ENCODE assay signal across 36 mouse cellular contexts in genomic region chr6:41630791-41631190, GRCm38 (mm10). TPM values are rescaled to one million over a fixed set of nuclear protein-coding genes. Genes with fewer than 3 reads are reported as not detected.
DNase-seq lines count a peak whose midpoint lies in the region; ATAC-seq and TF ChIP-seq lines count a peak whose summit lies in the region.
"Had no signal": no experiment of that assay in that cellular context is flagged by ENCODE, and none has a peak within 500 bp of the region (broad histone marks: within the 10 kb centered on the region; RNA-seq: fewer than 3 reads in every experiment).

No protein-coding gene starts in this region.

- no peaks in the 10 kb centered on the region for H3K4me1 ChIP-seq in hindbrain, postnatal 0 days (ENCODE audit: insufficient read depth, low read length)
- no peaks in the 10 kb centered on the region for H3K4me1 ChIP-seq in hindbrain, embryonic 16.5 days (ENCODE audit: control insufficient read depth, insufficient read depth, low read depth, low read length)
- H3K4me1 ChIP-seq in liver, embryonic 14.5 days (replicated peaks; ENCODE audit: control insufficient read depth in 2 of 2, insufficient read depth in 2 of 2, low read length in 1 of 2): no peaks in the 10 kb centered on the region
- H3K4me1 ChIP-seq in midbrain, postnatal 0 days (ENCODE audit: insufficient read depth, low read length): no peaks in the 10 kb centered on the region
- no peaks in the 10 kb centered on the region for H3K4me1 ChIP-seq in midbrain, embryonic 15.5 days
- H3K4me1 ChIP-seq in forebrain, embryonic 14.5 days (ENCODE audit: control insufficient read depth, insufficient read depth, low read length): no peaks in the 10 kb centered on the region
- H3K4me1 ChIP-seq: forebrain, embryonic 15.5 days; heart, embryonic 13.5 days; liver, embryonic 15.5 days; neural tube, embryonic 13.5 days had no signal

- WGBS in hindbrain, postnatal 0 days: 74% methylated on average over 2 of the region's 2 CpGs
- 79% methylated on average over 2 of the region's 2 CpGs for WGBS in hindbrain, embryonic 16.5 days
- WGBS in liver, embryonic 14.5 days (ENCODE audit: insufficient replicate concordance): 41% methylated on average over 2 of the region's 2 CpGs
- WGBS in midbrain, postnatal 0 days: 74% methylated on average over 2 of the region's 2 CpGs
- WGBS in midbrain, embryonic 15.5 days: 76% methylated on average over 2 of the region's 2 CpGs
- WGBS in forebrain, embryonic 14.5 days: 76% methylated on average over 2 of the region's 2 CpGs

- no peak overlapping the region for H3K4me2 ChIP-seq in hindbrain, postnatal 0 days (ENCODE audit: low read depth, low read length)
- no peak overlapping the region for H3K4me2 ChIP-seq in hindbrain, embryonic 16.5 days (ENCODE audit: low read length)
- H3K4me2 ChIP-seq in liver, embryonic 14.5 days (ENCODE audit: low read depth): no peak overlapping the region
- H3K4me2 ChIP-seq in midbrain, postnatal 0 days (ENCODE audit: low read depth, low read length, poor library complexity, severe bottlenecking): no peak overlapping the region
- H3K4me2 ChIP-seq in midbrain, embryonic 15.5 days: no peak overlapping the region
- no peak overlapping the region for H3K4me2 ChIP-seq in forebrain, embryonic 14.5 days (ENCODE audit: low read length)
- H3K4me2 ChIP-seq: forebrain, embryonic 15.5 days; heart, embryonic 13.5 days; hindbrain, embryonic 14.5 days; liver, embryonic 15.5 days; neural tube, embryonic 13.5 days had no signal

- H3K9me3 ChIP-seq in hindbrain, postnatal 0 days (ENCODE audit: low read length): no peaks in the 10 kb centered on the region
- H3K9me3 ChIP-seq in hindbrain, embryonic 16.5 days (ENCODE audit: control insufficient read depth, low read length): no peaks in the 10 kb centered on the region
- H3K9me3 ChIP-seq in liver, embryonic 14.5 days (ENCODE audit: control insufficient read depth, low read length): no peaks in the 10 kb centered on the region
- no peaks in the 10 kb centered on the region for H3K9me3 ChIP-seq in midbrain, postnatal 0 days (ENCODE audit: low read length)
- no peaks in the 10 kb centered on the region for H3K9me3 ChIP-seq in midbrain, embryonic 15.5 days
- H3K9me3 ChIP-seq in forebrain, embryonic 14.5 days (replicated peaks; ENCODE audit: control insufficient read depth, low read length): no peaks in the 10 kb centered on the region
- H3K9me3 ChIP-seq: forebrain, embryonic 15.5 days; heart, embryonic 13.5 days; liver, embryonic 15.5 days; neural tube, embryonic 13.5 days had no signal

- H3K27me3 ChIP-seq in hindbrain, postnatal 0 days (ENCODE audit: insufficient read depth, low read length): no peaks in the 10 kb centered on the region
- H3K27me3 ChIP-seq in hindbrain, embryonic 16.5 days (replicated peaks; ENCODE audit: control insufficient read depth, insufficient read depth, low read length): no peaks in the 10 kb centered on the region
- H3K27me3 ChIP-seq in liver, embryonic 14.5 days (ENCODE audit: control insufficient read depth, insufficient read depth, low read length): no peaks in the 10 kb centered on the region
- no peaks in the 10 kb centered on the region for H3K27me3 ChIP-seq in midbrain, postnatal 0 days (ENCODE audit: insufficient read depth, low read length)
- H3K27me3 ChIP-seq in midbrain, embryonic 15.5 days (replicated peaks): no peaks in the 10 kb centered on the region
- H3K27me3 ChIP-seq in forebrain, embryonic 14.5 days (replicated peaks; ENCODE audit: control insufficient read depth, insufficient read depth, low read length): no peaks in the 10 kb centered on the region
- H3K27me3 ChIP-seq: forebrain, embryonic 15.5 days; heart, embryonic 13.5 days; liver, embryonic 15.5 days; neural tube, embryonic 13.5 days had no signal

- peak; percentile 41 for TF ChIP-seq CTCF in hindbrain, postnatal 0 days (IDR thresholded peaks at IDR 0.05; ENCODE audit: low read depth)
- TF ChIP-seq CTCF in liver, embryonic 14.5 days (IDR thresholded peaks at IDR 0.05; ENCODE audit: low read depth): peak; percentile 18; the same call in 1 of the 2 replicates
- TF ChIP-seq CTCF in midbrain, postnatal 0 days (IDR thresholded peaks at IDR 0.05): peak; percentile 60

- no peak for TF ChIP-seq EP300 in liver, embryonic 14.5 days (IDR thresholded peaks at IDR 0.05; ENCODE audit: low read depth)

- H3K4me3 ChIP-seq in hindbrain, postnatal 0 days (ENCODE audit: low read length): no peak overlapping the region
- no peak overlapping the region for H3K4me3 ChIP-seq in hindbrain, embryonic 16.5 days (ENCODE audit: low read length)
- H3K4me3 ChIP-seq in liver, embryonic 14.5 days (ENCODE audit: insufficient read depth in 1 of 2, low read depth in 2 of 2, low read length in 2 of 2): no peak overlapping the region
- H3K4me3 ChIP-seq in midbrain, postnatal 0 days (ENCODE audit: low read depth, low read length): no peak overlapping the region
- H3K4me3 ChIP-seq in midbrain, embryonic 15.5 days: no peak overlapping the region
- no peak overlapping the region for H3K4me3 ChIP-seq in forebrain, embryonic 14.5 days (ENCODE audit: low read depth, low read length)
- H3K4me3 ChIP-seq: forebrain, embryonic 15.5 days; heart, adult 2 months; heart, embryonic 13.5 days; liver, embryonic 15.5 days; neural tube, embryonic 13.5 days had no signal

- no peak for ATAC-seq in hindbrain, postnatal 0 days
- no peak for ATAC-seq in hindbrain, embryonic 16.5 days
- ATAC-seq in liver, embryonic 14.5 days (ENCODE audit: insufficient read depth): no peak
- no peak for ATAC-seq in midbrain, postnatal 0 days (ENCODE audit: low FRiP score)
- ATAC-seq in midbrain, embryonic 15.5 days (replicated peaks): no peak
- no peak for ATAC-seq in forebrain, embryonic 14.5 days
- ATAC-seq: CD4-positive, CD25-positive, alpha-beta regulatory T cell, adult 4 months; forebrain, embryonic 15.5 days had no signal

- no peak overlapping the region for H3K27ac ChIP-seq in hindbrain, postnatal 0 days
- no peak overlapping the region for H3K27ac ChIP-seq in hindbrain, embryonic 16.5 days (ENCODE audit: low read depth, low read length)
- no peak overlapping the region for H3K27ac ChIP-seq in liver, embryonic 14.5 days
- no peak overlapping the region for H3K27ac ChIP-seq in midbrain, postnatal 0 days (ENCODE audit: low read depth, low read length)
- H3K27ac ChIP-seq in midbrain, embryonic 15.5 days: no peak overlapping the region
- H3K27ac ChIP-seq in forebrain, embryonic 14.5 days (ENCODE audit: low read depth, low read length): no peak overlapping the region
- H3K27ac ChIP-seq: forebrain, embryonic 15.5 days; heart, adult 2 months; heart, embryonic 13.5 days; hindbrain, embryonic 14.5 days; liver, embryonic 15.5 days; neural tube, embryonic 13.5 days had no signal

- DNase-seq in hindbrain, postnatal 0 days (ENCODE audit: low spot score): no peak
- DNase-seq in liver, embryonic 14.5 days (ENCODE audit: low read depth in 3 of 3, low spot score in 3 of 3): no peak
- DNase-seq in liver: no peak
- DNase-seq in midbrain, postnatal 0 days (ENCODE audit: low spot score): no peak
- DNase-seq in urinary bladder, adult 18-20 months (ENCODE audit: low spot score in 2 of 2): no peak
- DNase-seq in forebrain, embryonic 14.5 days (ENCODE audit: low spot score): no peak
- DNase-seq: adrenal gland, adult 8-10 months; cerebellum, adult 8-10 months; cerebellum, postnatal 25 days; heart, adult 2 months; heart, postnatal 10 days; kidney, adult 9 months; kidney, postnatal 14 days; left cerebral cortex, postnatal 4 days; right cerebral cortex, postnatal 4 days had no signal

- no peak overlapping the region for H3K9ac ChIP-seq in hindbrain, postnatal 0 days (replicated peaks; ENCODE audit: low read length)
- no peak overlapping the region for H3K9ac ChIP-seq in hindbrain, embryonic 16.5 days (ENCODE audit: low read depth, low read length)
- no peak overlapping the region for H3K9ac ChIP-seq in liver, embryonic 14.5 days (replicated peaks)
- no peak overlapping the region for H3K9ac ChIP-seq in midbrain, postnatal 0 days (replicated peaks; ENCODE audit: low read length, poor library complexity, severe bottlenecking)
- no peak overlapping the region for H3K9ac ChIP-seq in midbrain, embryonic 15.5 days
- H3K9ac ChIP-seq in forebrain, embryonic 14.5 days (ENCODE audit: low read length): no peak overlapping the region
- H3K9ac ChIP-seq: forebrain, embryonic 15.5 days; heart, embryonic 13.5 days; hindbrain, embryonic 14.5 days; liver, embryonic 15.5 days; neural tube, embryonic 13.5 days had no signal

- no peaks in the 10 kb centered on the region for H3K36me3 ChIP-seq in hindbrain, postnatal 0 days (ENCODE audit: insufficient read depth, low read length)
- H3K36me3 ChIP-seq in hindbrain, embryonic 16.5 days (ENCODE audit: control insufficient read depth, insufficient read depth, low read length): no peaks in the 10 kb centered on the region
- H3K36me3 ChIP-seq in liver, embryonic 14.5 days (replicated peaks; ENCODE audit: control insufficient read depth, insufficient read depth, low read depth): no peaks in the 10 kb centered on the region
- H3K36me3 ChIP-seq in midbrain, postnatal 0 days (ENCODE audit: insufficient read depth, low read length): no peaks in the 10 kb centered on the region
- no peaks in the 10 kb centered on the region for H3K36me3 ChIP-seq in midbrain, embryonic 15.5 days (replicated peaks)
- no peaks in the 10 kb centered on the region for H3K36me3 ChIP-seq in forebrain, embryonic 14.5 days (ENCODE audit: control insufficient read depth, insufficient read depth, low read length)
- H3K36me3 ChIP-seq: forebrain, embryonic 15.5 days; heart, embryonic 13.5 days; liver, embryonic 15.5 days; neural tube, embryonic 13.5 days had no signal

RNA-seq across cellular contexts. Expression of gene Trpv6, which starts 5.4 kb away (rescaled TPM):
- total RNA-seq in hindbrain, postnatal 0 days (2014; rRNA removed): 0.58 TPM in 1 of 2 replicates, not detected in the other
- 0.45 and 0.58 TPM in 2 replicates for polyA plus RNA-seq in hindbrain, postnatal 0 days (2015; fragmentation: Nextera tagmentation; extraction: Ambion mirVana)
- 0.61 and 1.2 TPM in 2 replicates for polyA plus RNA-seq in hindbrain, embryonic 16.5 days (2015; fragmentation: Nextera tagmentation; extraction: Ambion mirVana)
- 0.03 and 0.08 TPM in 2 replicates for polyA plus RNA-seq in liver, embryonic 14.5 days (2012; rRNA removed)
- not detected in 2 replicates for polyA plus RNA-seq in liver, embryonic 14.5 days (2014; fragmentation: Nextera tagmentation; extraction: Ambion mirVana)
- total RNA-seq in midbrain, postnatal 0 days (2014; rRNA removed): 0.33 TPM in 1 of 2 replicates, not detected in the other
- polyA plus RNA-seq in midbrain, postnatal 0 days (2015; fragmentation: Nextera tagmentation; extraction: Ambion mirVana): 0.78 and 0.80 TPM in 2 replicates
- 0.89 and 1.3 TPM in 2 replicates for polyA plus RNA-seq in midbrain, embryonic 15.5 days (2015; fragmentation: Nextera tagmentation; extraction: Ambion mirVana)
- 0.54 and 0.55 TPM in 2 replicates for polyA plus RNA-seq in forebrain, embryonic 14.5 days (2014; fragmentation: Nextera tagmentation; extraction: Ambion mirVana)
- total RNA-seq: gastrocnemius, adult 8-10 months; gastrocnemius, postnatal 4 days; heart, adult 2 months; heart, postnatal 10 days; hematopoietic stem cell, adult 5-6 weeks had no signal
- polyA plus RNA-seq: heart, adult 2 months had no signal

RNA-seq across cellular contexts. Expression of gene Ephb6, which starts 25.5 kb away (rescaled TPM):
- total RNA-seq in hindbrain, postnatal 0 days (2014; rRNA removed): 58.4 and 79.1 TPM in 2 replicates
- 25.1 and 27.9 TPM in 2 replicates for polyA plus RNA-seq in hindbrain, postnatal 0 days (2015; fragmentation: Nextera tagmentation; extraction: Ambion mirVana)
- 39.4 and 46.6 TPM in 2 replicates for polyA plus RNA-seq in hindbrain, embryonic 16.5 days (2015; fragmentation: Nextera tagmentation; extraction: Ambion mirVana)
- polyA plus RNA-seq in liver, embryonic 14.5 days (2012; rRNA removed): 0.49 and 0.58 TPM in 2 replicates
- polyA plus RNA-seq in liver, embryonic 14.5 days (2014; fragmentation: Nextera tagmentation; extraction: Ambion mirVana): 0.36 and 1.0 TPM in 2 replicates
- total RNA-seq in midbrain, postnatal 0 days (2014; rRNA removed): 60.1 and 70.3 TPM in 2 replicates
- polyA plus RNA-seq in midbrain, postnatal 0 days (2015; fragmentation: Nextera tagmentation; extraction: Ambion mirVana): 32.0 and 39.1 TPM in 2 replicates
- 43.7 and 44.2 TPM in 2 replicates for polyA plus RNA-seq in midbrain, embryonic 15.5 days (2015; fragmentation: Nextera tagmentation; extraction: Ambion mirVana)
- 20.2 and 24.7 TPM in 2 replicates for polyA plus RNA-seq in forebrain, embryonic 14.5 days (2014; fragmentation: Nextera tagmentation; extraction: Ambion mirVana)

RNA-seq across cellular contexts. Expression of gene Trpv5, which starts 49.8 kb away (rescaled TPM):
- not detected in 2 replicates for total RNA-seq in hindbrain, postnatal 0 days (2014; rRNA removed)
- not detected in 2 replicates for polyA plus RNA-seq in hindbrain, postnatal 0 days (2015; fragmentation: Nextera tagmentation; extraction: Ambion mirVana)
- polyA plus RNA-seq in hindbrain, embryonic 16.5 days (2015; fragmentation: Nextera tagmentation; extraction: Ambion mirVana): not detected in 2 replicates
- polyA plus RNA-seq in liver, embryonic 14.5 days (2012; rRNA removed): 0.27 and 0.31 TPM in 2 replicates
- 0.05 and 0.11 TPM in 2 replicates for polyA plus RNA-seq in liver, embryonic 14.5 days (2014; fragmentation: Nextera tagmentation; extraction: Ambion mirVana)
- total RNA-seq in midbrain, postnatal 0 days (2014; rRNA removed): not detected in 2 replicates
- polyA plus RNA-seq in midbrain, postnatal 0 days (2015; fragmentation: Nextera tagmentation; extraction: Ambion mirVana): not detected in 2 replicates
- not detected in 2 replicates for polyA plus RNA-seq in midbrain, embryonic 15.5 days (2015; fragmentation: Nextera tagmentation; extraction: Ambion mirVana)
- not detected in 2 replicates for polyA plus RNA-seq in forebrain, embryonic 14.5 days (2014; fragmentation: Nextera tagmentation; extraction: Ambion mirVana)
- total RNA-seq: adrenal gland, adult 8-10 months; gastrocnemius, adult 8-10 months; gastrocnemius, postnatal 4 days; heart, adult 2 months; heart, postnatal 10 days; hematopoietic stem cell, adult 5-6 weeks; layer of hippocampus, postnatal 14 days; left cerebral cortex, adult 8-10 months; left cerebral cortex, postnatal 4 days had no signal
- polyA plus RNA-seq: CD4-positive, CD25-positive, alpha-beta regulatory T cell, adult 4 months; embryonic facial prominence, embryonic 11.5 days; forebrain, embryonic 15.5 days; heart, adult 2 months; heart, embryonic 13.5 days; hindbrain, embryonic 14.5 days; intestine, embryonic 14.5 days; limb, embryonic 14.5 days; lung, embryonic 16.5 days; neural tube, embryonic 13.5 days; urinary bladder, adult 2 months had no signal

RNA-seq across cellular contexts. Expression of gene Llcfc1, which starts 53.4 kb away (rescaled TPM):
- total RNA-seq in hindbrain, postnatal 0 days (2014; rRNA removed): 0.21 TPM in 1 of 2 replicates, not detected in the other
- not detected in 2 replicates for polyA plus RNA-seq in hindbrain, postnatal 0 days (2015; fragmentation: Nextera tagmentation; extraction: Ambion mirVana)
- not detected in 2 replicates for polyA plus RNA-seq in hindbrain, embryonic 16.5 days (2015; fragmentation: Nextera tagmentation; extraction: Ambion mirVana)
- polyA plus RNA-seq in liver, embryonic 14.5 days (2012; rRNA removed): not detected in 2 replicates
- polyA plus RNA-seq in liver, embryonic 14.5 days (2014; fragmentation: Nextera tagmentation; extraction: Ambion mirVana): not detected in 2 replicates
- not detected in 2 replicates for total RNA-seq in midbrain, postnatal 0 days (2014; rRNA removed)
- not detected in 2 replicates for polyA plus RNA-seq in midbrain, postnatal 0 days (2015; fragmentation: Nextera tagmentation; extraction: Ambion mirVana)
- polyA plus RNA-seq in midbrain, embryonic 15.5 days (2015; fragmentation: Nextera tagmentation; extraction: Ambion mirVana): not detected in 2 replicates
- polyA plus RNA-seq in forebrain, embryonic 14.5 days (2014; fragmentation: Nextera tagmentation; extraction: Ambion mirVana): not detected in 2 replicates
- total RNA-seq: adrenal gland, adult 8-10 months; adrenal gland, postnatal 4 days; gastrocnemius, adult 8-10 months; gastrocnemius, postnatal 4 days; heart, adult 2 months; heart, postnatal 10 days; hematopoietic stem cell, adult 5-6 weeks; layer of hippocampus, postnatal 14 days; left cerebral cortex, adult 8-10 months; left cerebral cortex, postnatal 4 days had no signal
- polyA plus RNA-seq: CD4-positive, CD25-positive, alpha-beta regulatory T cell, adult 4 months; embryonic facial prominence, embryonic 11.5 days; forebrain, embryonic 15.5 days; heart, embryonic 13.5 days; hindbrain, embryonic 14.5 days; intestine, embryonic 14.5 days; limb, embryonic 14.5 days; lung, embryonic 16.5 days; neural tube, embryonic 13.5 days; spleen, adult 2 months; thymus, postnatal 0 days; urinary bladder, adult 2 months had no signal

Comparison
In these comparisons a context has a peak if more than half of its experiments do, and no peak if none do; other contexts are left out.
1. RNA of gene Ephb6, which starts 25.5 kb away (polyA plus RNA-seq): 43.7 to 44.2 TPM in midbrain, embryonic 15.5 days, 39.4 to 46.6 TPM in hindbrain, embryonic 16.5 days, 32.0 to 39.1 TPM in midbrain, postnatal 0 days, 25.1 to 27.9 TPM in hindbrain, postnatal 0 days and 20.2 to 24.7 TPM in forebrain, embryonic 14.5 days; 0.36 to 1.0 TPM in liver, embryonic 14.5 days; every median in the first group is over 10 times any median in the second.
2. Peak in every context shown above with its lines, with median percentiles within 50 percentile points of each other: CTCF ChIP-seq.